Mouse (Mus musculus): Measurements from ENCODE around the gene Pex5l.

DNA sequence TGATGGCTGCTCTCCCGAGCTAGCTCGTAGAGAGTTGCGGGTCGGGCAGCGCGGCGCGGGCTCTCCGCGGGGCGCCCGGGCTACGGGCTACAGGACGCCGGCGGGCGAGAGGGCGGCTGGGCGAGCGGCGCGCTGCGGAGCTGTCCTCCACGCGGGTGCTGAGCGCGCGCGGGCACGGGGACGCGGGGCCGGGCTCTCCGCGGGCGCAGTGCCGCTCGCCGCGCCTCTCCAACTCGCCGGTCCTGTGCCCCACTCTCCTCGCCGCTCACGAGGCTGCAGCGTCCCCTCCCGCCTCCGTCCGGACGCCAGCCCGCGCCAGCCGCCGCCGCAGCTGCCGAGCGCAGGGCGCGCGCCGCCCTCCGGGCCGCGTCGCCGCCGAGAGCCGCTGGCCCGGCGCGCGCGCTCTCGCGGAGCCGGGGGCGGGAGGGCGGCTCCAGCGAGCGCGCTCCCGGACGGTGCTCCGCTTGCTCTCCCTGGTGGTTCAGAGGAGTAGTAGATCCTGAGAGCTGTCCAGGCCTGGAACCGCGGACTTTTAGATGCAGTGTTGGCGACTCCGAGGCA is at the start of gene Pex5l:
- no peak for TF ChIP-seq CTCF (IDR thresholded peaks at IDR 0.05; ENCODE audit: borderline replicate concordance, control insufficient read depth, extremely low read depth, insufficient read depth, low read length, poor library complexity)
- TF ChIP-seq POLR2A (IDR thresholded peaks at IDR 0.05; ENCODE audit: control insufficient read depth, extremely low read depth, insufficient read depth, low read length, poor library complexity): no peak

All from thymus, adult 2 months (tissue).